Mouse (Mus musculus) lung, adult 2 months (tissue): ENCODE results near the gene Lrrc28.

ENCODE experiments used
- CTCF ChIP-seq: fragments of 200-500 bp; IDR thresholded peaks from 2 replicates; pipeline ENCODE4 v1.5.1; 2011; ENCODE audit warnings: mild to moderate bottlenecking, low read length, control low read depth; ENCODE audit not compliant: insufficient read depth
- POLR2A ChIP-seq: fragments of 200-500 bp; IDR thresholded peaks from 2 replicates; pipeline ENCODE4 v1.6.1; 2011; ENCODE audit warnings: low read depth, mild to moderate bottlenecking, control low read depth, low read length, borderline replicate concordance; ENCODE audit errors: extremely low read depth

GRCm38 (mm10) chr7:67686545-67686944 is 41.5 kb upstream of the Lrrc28 start:
- no peak for TF ChIP-seq CTCF
- no peak for TF ChIP-seq POLR2A
